Mouse (Mus musculus) stomach, postnatal 0 days (tissue): ENCODE measurements around the gene Kcnj6. TPM values are rescaled to one million over a fixed set of nuclear protein-coding genes. Genes with fewer than 3 reads are reported as not detected.

ENCODE experiments used
- ATAC-seq: fragments of 200-750 bp; cut with Nextera tagmentation; 2 replicates; pipeline ENCODE4 v1.8.0; 2017; ENCODE audit not compliant: low FRiP score, low TSS enrichment
- DNase-seq: peaks from one replicate; pipeline ENCODE4 v3.0.0-alpha.2; 2016; ENCODE audit warnings: low spot score
- H3K27ac ChIP-seq: fragments of 300-500 bp; sonication (generic); replicated peaks from 2 replicates; pipeline ENCODE4 v1.5.1; 2014; ENCODE audit warnings: mild to moderate bottlenecking, control low read depth
- H3K27me3 ChIP-seq: fragments of 300-500 bp; sonication (generic); 2 replicates; pipeline ENCODE4 v1.6.1; 2014; ENCODE audit warnings: low read length; ENCODE audit not compliant: control insufficient read depth, insufficient read depth
- H3K36me3 ChIP-seq: fragments of 300-500 bp; sonication (generic); 2 replicates; pipeline ENCODE4 v1.6.1; 2014; ENCODE audit warnings: low read length, mixed read lengths; ENCODE audit not compliant: control insufficient read depth, insufficient read depth
- H3K4me1 ChIP-seq: fragments of 300-500 bp; sonication (generic); replicated peaks from 2 replicates; pipeline ENCODE4 v1.6.1; 2014; ENCODE audit warnings: antibody characterized with exemption; ENCODE audit not compliant: control insufficient read depth, insufficient read depth
- H3K4me2 ChIP-seq: fragments of 300-500 bp; sonication (generic); replicated peaks from 2 replicates; pipeline ENCODE4 v1.6.1; 2014; ENCODE audit warnings: low read depth, mild to moderate bottlenecking, control low read depth, moderate library complexity
- H3K4me3 ChIP-seq: fragments of 300-500 bp; sonication (generic); 2 replicates; pipeline ENCODE4 v1.5.1; 2014; ENCODE audit warnings: low read depth, low read length, control low read depth
- H3K9ac ChIP-seq: fragments of 300-500 bp; sonication (generic); 2 replicates; pipeline ENCODE4 v1.6.1; 2014; ENCODE audit warnings: mild to moderate bottlenecking, low read length, control low read depth, mixed read lengths
- H3K9me3 ChIP-seq: fragments of 300-500 bp; sonication (generic); 2 replicates; pipeline ENCODE4 v1.6.1; 2016; ENCODE audit warnings: low read length; ENCODE audit not compliant: control insufficient read depth
- CTCF ChIP-seq: IDR thresholded peaks from 2 replicates; pipeline ENCODE4 v1.5.1; 2016; ENCODE audit warnings: antibody characterized with exemption, low read depth, mild to moderate bottlenecking, moderate library complexity
- EP300 ChIP-seq: optimal IDR thresholded peaks from 2 replicates; pipeline ENCODE3; 2016; ENCODE audit warnings: antibody characterized with exemption
- WGBS: fragments of 180-500 bp; shearing (Covaris S2); extraction: QIAGEN DNeasy Blood & Tissue Kit; methylation state at CpG from one replicate; pipeline ENCODE4 v1.1.7; 2014; 5-methylcytosine and 5-hydroxymethylcytosine counted together
- microRNA-seq: library from miRNA; unstranded; fragments of <30 nt; microRNA quantifications from one replicate; pipeline ENCODE4, GENCODE M21; 2016
- polyA plus RNA-seq: library from polyadenylated mRNA; unstranded; fragments of >200 nt; fragmentation: Nextera tagmentation; extraction: Ambion mirVana; gene quantifications from 2 replicates; pipeline ENCODE4 v1.2.1, GENCODE M21; 2015

The Kcnj6 gene
- polyA plus RNA-seq, 1 experiment from 2014 or later, result not detected

DNA sequence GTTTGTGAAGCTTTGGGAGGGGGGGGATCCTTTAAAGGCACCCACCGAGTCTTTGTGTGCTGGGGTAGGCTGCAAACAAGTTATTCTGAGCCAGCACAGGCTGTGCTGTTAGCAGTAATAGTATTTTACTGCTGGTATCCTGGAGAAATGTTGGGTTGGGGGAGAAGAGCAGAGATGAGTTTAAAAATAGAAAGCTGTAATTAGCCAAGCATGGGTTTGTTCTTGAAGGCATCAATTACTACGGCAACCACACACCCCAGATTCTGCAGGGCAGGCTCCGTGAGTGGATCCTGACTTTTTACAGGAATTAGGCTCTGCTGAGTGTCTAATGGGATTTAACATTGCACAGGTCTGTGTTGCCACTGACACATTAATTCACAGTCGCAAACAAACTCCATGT lies 278.6 kb downstream of the Kcnj6 start:
- no peak for DNase-seq
- Histone ChIP-seq H3K4me2 (no peak overlapping the region), H3K9ac (no peak overlapping the region), H3K4me3 (no peak overlapping the region), H3K27me3 (no peaks in the 10 kb centered on the region), H3K36me3 (no peaks in the 10 kb centered on the region), H3K27ac (no peak overlapping the region), H3K9me3 (no peaks in the 10 kb centered on the region; the same call in 1 of the 2 replicates), H3K4me1 (no peaks in the 10 kb centered on the region)
- no peak for TF ChIP-seq CTCF
- no peak for TF ChIP-seq EP300
- WGBS, result 48% methylated on average over 4 of the region's 4 CpGs
- ATAC-seq, result no peak

DNA sequence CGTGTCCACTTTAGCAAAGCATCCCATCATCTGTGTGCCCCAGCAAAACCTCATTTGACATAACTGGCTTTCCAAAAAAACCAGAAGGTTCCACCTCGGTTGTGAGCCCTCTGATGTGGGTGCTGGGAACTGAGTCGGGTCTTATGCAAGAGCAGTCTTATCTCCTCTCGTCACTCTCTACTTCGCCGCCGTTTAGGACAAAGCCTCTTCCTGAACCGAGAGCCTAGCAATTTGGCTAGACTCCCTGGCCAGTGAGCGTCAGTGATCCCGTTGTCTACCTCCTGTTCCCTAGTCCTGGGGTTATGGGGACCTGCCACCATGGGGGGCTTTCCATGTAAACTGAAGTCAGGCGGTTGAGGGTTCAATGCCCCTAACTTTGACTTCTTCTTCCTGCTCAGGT lies 280.4 kb downstream of the Kcnj6 start:
- no peak for TF ChIP-seq CTCF
- no peak for TF ChIP-seq EP300
- no peaks in the 10 kb centered on the region for H3K4me1 ChIP-seq

DNA sequence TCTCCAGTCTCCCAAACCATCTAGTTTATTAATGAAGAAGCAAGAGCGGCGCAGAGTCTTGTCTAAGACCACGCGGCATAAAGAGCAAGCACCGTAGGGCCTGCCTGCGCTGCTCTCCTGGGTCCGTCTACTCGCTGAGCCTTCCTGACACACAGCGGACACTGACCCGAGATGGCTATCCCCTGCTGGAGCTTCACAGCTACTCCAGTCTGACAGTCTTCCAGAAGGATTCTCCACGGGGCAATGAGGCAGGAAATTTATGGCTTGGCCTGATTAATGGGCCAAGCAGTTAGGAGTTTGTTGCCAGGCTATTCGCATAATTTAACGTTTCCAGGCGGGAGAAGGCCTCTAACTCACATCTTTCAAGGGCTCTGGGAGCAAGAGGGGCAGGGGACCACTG lies 283.0 kb downstream of the Kcnj6 start:
- WGBS, result 58% methylated on average over 14 of the region's 14 CpGs
- Histone ChIP-seq H3K27me3 (no peaks in the 10 kb centered on the region), H3K27ac (no peak overlapping the region), H3K9me3 (no peaks in the 10 kb centered on the region; the same call in 1 of the 2 replicates), H3K4me3 (no peak overlapping the region), H3K36me3 (no peaks in the 10 kb centered on the region), H3K9ac (no peak overlapping the region), H3K4me2 (no peak overlapping the region), H3K4me1 (no peaks in the 10 kb centered on the region)
- ATAC-seq (no peak), DNase-seq (no peak)
- TF ChIP-seq EP300, result no peak
- no peak for TF ChIP-seq CTCF

More for the DNA sequence above, 280.4 kb downstream of the Kcnj6 start:
- no peak overlapping the region for H3K9ac ChIP-seq
- ATAC-seq (no peak), DNase-seq (no peak)
- H3K4me3 ChIP-seq, result no peak overlapping the region
- H3K4me2 ChIP-seq, result no peak overlapping the region
- H3K36me3 ChIP-seq, result no peaks in the 10 kb centered on the region
- 94% methylated on average over 11 of the region's 11 CpGs for WGBS
- H3K9me3 ChIP-seq, result no peaks in the 10 kb centered on the region; the same call in 1 of the 2 replicates
- no peaks in the 10 kb centered on the region for H3K27me3 ChIP-seq
- H3K27ac ChIP-seq, result no peak overlapping the region

DNA sequence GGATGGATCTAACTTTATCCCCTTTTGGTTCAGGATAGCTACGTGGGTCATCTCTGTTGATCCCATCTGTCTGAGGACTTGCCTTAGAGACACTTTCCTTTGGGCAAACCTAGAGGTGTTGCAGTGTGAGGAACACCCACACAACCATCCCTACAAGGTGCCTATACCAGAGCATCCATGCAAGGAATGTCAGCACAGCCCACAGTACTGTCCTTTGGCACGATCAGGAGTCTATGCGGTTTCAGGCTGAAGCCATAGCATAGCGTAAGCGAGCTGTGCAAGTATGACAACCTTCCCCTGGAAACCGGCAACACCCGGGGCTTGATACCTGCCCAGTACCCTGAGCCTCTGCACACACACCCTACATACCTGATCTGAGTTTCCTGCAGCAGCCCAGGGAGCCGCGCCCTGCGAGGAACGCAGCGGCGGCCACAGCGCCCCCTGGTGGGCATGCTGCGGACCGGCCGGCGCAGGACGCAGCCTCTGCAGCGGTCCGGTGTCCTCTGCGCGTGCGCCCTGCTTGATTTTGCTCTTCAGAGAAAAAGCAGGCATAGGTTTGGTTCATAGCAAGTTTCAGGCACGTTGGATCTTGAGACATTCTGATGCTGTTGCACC lies 283.9 kb downstream of the Kcnj6 start:
- peak; percentile 95 for ATAC-seq
- Histone ChIP-seq H3K36me3 (no peaks in the 10 kb centered on the region), H3K4me2 (peak overlapping the region; percentile 55), H3K27me3 (no peaks in the 10 kb centered on the region), H3K27ac (no peak overlapping the region), H3K9me3 (no peaks in the 10 kb centered on the region; the same call in 1 of the 2 replicates), H3K4me1 (no peaks in the 10 kb centered on the region), H3K9ac (peak overlapping the region; percentile 43; the same call in 1 of the 2 replicates), H3K4me3 (0 out of 2 replicates have a peak overlapping the region, but pooled peaks have one; percentile 13)
- 6% methylated on average over 25 of the region's 25 CpGs for WGBS
- peak; percentile 90 for DNase-seq
- TF ChIP-seq EP300 (no peak), CTCF (peak; percentile 99)

DNA sequence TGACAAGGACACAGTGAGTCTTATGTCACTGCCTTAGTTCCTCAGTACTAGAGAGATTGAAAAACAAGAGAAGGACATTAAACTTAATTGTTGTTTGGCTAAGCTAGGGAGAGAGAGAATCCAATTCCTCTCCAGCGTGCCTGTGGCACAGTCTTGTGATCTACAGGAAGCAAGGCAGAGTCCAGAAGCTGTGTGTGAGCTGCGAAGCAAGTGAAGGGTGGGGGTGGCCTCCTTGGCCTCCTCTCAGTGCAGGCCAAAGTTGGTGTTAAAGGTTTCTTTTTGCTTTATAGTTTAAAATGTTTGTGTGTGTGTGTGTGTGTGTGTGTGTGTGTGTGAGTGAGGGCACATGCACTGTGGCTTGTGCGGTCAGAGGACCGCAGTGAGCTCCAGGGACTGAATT lies 295.5 kb downstream of the Kcnj6 start:
- DNase-seq (no peak), ATAC-seq (no peak)
- no peaks in the 10 kb centered on the region for H3K9me3 ChIP-seq
- H3K9ac ChIP-seq, result no peak overlapping the region
- no peaks in the 10 kb centered on the region for H3K27me3 ChIP-seq
- H3K4me1 ChIP-seq, result no peaks in the 10 kb centered on the region
- no peak overlapping the region for H3K4me3 ChIP-seq
- no peak overlapping the region for H3K4me2 ChIP-seq
- TF ChIP-seq CTCF, result no peak
- no peak for TF ChIP-seq EP300
- H3K36me3 ChIP-seq, result no peaks in the 10 kb centered on the region
- 81% methylated on average over 4 of the region's 4 CpGs for WGBS
- H3K27ac ChIP-seq, result no peak overlapping the region

DNA sequence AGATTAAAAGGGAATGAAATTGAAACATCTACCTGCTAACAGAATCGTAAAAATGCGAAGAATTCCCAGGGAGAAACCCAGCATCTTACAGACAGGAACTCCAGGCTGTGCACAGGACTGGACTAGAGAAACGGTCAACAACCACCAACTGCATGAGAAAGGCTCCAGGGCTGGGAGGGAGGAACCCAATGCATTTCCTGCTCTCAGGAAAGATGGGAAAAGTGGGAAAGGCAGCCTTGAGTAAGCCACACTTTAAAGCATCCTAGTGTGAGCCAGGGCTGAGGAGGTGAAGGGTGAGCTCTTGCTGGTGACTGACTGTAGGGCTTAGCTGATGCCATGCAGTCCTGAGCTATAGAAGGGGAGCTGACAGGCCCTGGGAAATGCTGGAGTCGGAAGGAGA lies 296.4 kb downstream of the Kcnj6 start:
- Histone ChIP-seq H3K36me3 (no peaks in the 10 kb centered on the region), H3K4me3 (no peak overlapping the region), H3K4me2 (no peak overlapping the region), H3K9me3 (no peaks in the 10 kb centered on the region), H3K9ac (no peak overlapping the region), H3K27ac (no peak overlapping the region), H3K27me3 (no peaks in the 10 kb centered on the region), H3K4me1 (no peaks in the 10 kb centered on the region)
- DNase-seq (no peak), ATAC-seq (no peak)
- 75% methylated on average over 4 of the region's 4 CpGs for WGBS
- TF ChIP-seq CTCF (no peak), EP300 (no peak)

Small RNAs within 50 kb of the gene (microRNA-seq; reads per million reads assigned to microRNA genes)
- gene Gm22745, result not detected
